Mouse (Mus musculus) midbrain, embryonic 13.5 days (tissue): ENCODE measurements around the gene Sctr. TPM values are rescaled to one million over a fixed set of nuclear protein-coding genes. Genes with fewer than 3 reads are reported as not detected.

ENCODE experiments used
- ATAC-seq: fragments of 200-750 bp; cut with Nextera tagmentation; 2 replicates; pipeline ENCODE4 v1.8.0; 2017; ENCODE audit warnings: mild to moderate bottlenecking, moderate TSS enrichment, moderate library complexity
- H3K27ac ChIP-seq: fragments of 300-500 bp; sonication (generic); 2 replicates; pipeline ENCODE4 v1.5.1; 2015; ENCODE audit warnings: inconsistent platforms, mild to moderate bottlenecking, moderate library complexity
- H3K27me3 ChIP-seq: fragments of 300-500 bp; sonication (generic); 2 replicates; pipeline ENCODE4 v1.6.1; 2015; ENCODE audit warnings: mild to moderate bottlenecking, inconsistent platforms
- H3K36me3 ChIP-seq: fragments of 300-500 bp; sonication (generic); 2 replicates; pipeline ENCODE4 v1.6.1; 2015; ENCODE audit warnings: mild to moderate bottlenecking, inconsistent platforms
- H3K4me1 ChIP-seq: fragments of 300-500 bp; sonication (generic); replicated peaks from 2 replicates; pipeline ENCODE4 v1.6.1; 2015; ENCODE audit warnings: inconsistent platforms
- H3K4me2 ChIP-seq: fragments of 300-500 bp; sonication (generic); replicated peaks from 2 replicates; pipeline ENCODE4 v1.6.1; 2015; ENCODE audit warnings: moderate library complexity, mild to moderate bottlenecking, inconsistent platforms
- H3K4me3 ChIP-seq: fragments of 300-500 bp; sonication (generic); replicated peaks from 2 replicates; pipeline ENCODE4 v1.5.1; 2015; ENCODE audit warnings: mild to moderate bottlenecking, inconsistent platforms
- H3K9ac ChIP-seq: fragments of 300-500 bp; sonication (generic); replicated peaks from 2 replicates; pipeline ENCODE4 v1.6.1; 2015; ENCODE audit warnings: mild to moderate bottlenecking, inconsistent platforms
- H3K9me3 ChIP-seq: fragments of 300-500 bp; sonication (generic); 2 replicates; pipeline ENCODE4 v1.6.1; 2016; ENCODE audit warnings: mild to moderate bottlenecking, inconsistent platforms
- WGBS: fragments of 180-500 bp; shearing (Covaris S2); methylation state at CpG from one replicate; pipeline ENCODE4 v1.1.7; 2015; 5-methylcytosine and 5-hydroxymethylcytosine counted together
- polyA plus RNA-seq: library from polyadenylated mRNA; unstranded; fragments of >200 nt; fragmentation: Nextera tagmentation; extraction: Ambion mirVana; gene quantifications from 2 replicates; pipeline ENCODE4 v1.2.1, GENCODE M21; 2015

Sctr gene
- 0.98 and 1.4 TPM in 2 replicates for polyA plus RNA-seq

DNA sequence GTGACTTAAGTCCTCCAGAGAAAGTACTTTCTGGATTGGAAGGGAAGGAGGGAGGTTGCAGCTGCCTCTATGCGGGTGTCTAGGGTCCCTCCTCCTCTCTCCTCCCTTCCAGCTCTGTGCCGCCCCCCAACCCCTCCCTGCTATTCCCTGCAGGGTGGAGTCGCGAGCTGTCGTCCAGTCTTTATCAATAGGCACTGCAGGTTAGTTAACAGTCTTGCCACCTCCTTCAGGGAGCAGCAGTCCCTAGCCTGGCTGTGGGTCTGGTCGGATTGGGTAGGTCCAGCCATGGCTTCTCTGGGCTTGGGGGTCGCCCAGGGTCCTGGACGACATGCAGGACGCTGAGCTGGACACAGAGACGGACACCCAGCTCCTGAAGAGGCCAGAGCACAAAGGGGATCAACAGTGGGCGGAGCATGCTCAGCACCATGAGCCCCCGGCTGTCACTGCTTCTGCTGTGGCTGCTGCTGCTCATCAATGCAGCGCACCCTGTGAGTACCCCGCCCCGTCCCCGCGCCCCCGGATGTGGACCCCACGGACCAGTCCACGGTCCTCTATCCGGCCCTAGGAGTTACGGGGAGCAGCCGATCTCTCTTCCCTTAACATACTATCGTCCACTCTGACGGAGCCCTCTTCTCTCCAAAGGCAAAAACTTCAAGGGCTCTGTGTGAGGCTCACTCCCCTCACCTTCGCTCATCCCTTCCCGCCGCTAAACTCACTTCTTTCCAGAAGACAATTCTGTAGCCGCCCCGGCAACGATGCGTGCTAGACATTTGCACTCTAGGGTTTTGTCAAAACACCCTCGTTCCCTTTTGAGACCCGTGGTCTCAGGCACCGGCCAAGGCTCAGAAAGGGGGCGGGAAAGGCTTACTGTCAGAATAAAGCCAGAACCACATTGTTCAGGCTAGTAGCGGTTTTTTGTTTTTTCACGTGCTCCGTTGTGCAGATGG is at the start of gene Sctr:
TSS of gene Sctr (plus strand) at position 51 of the 947 bp plus-strand sequence.
- peaks cover 26% of the 10 kb centered on the region for H3K27me3 ChIP-seq
- peak; percentile 85 for ATAC-seq
- WGBS: under 1% methylated on average over 39 of the region's 39 CpGs
- peaks cover 17% of the 10 kb centered on the region for H3K4me1 ChIP-seq
- peak within 1 kb of the TSS; percentile 49 for H3K4me3 ChIP-seq
- H3K4me2 ChIP-seq: peak within 1 kb of the TSS; percentile 86
- H3K9me3 ChIP-seq: no peaks in the 10 kb centered on the region
- H3K36me3 ChIP-seq: no peaks in the 10 kb centered on the region
- peak within 1 kb of the TSS; percentile 67 for H3K9ac ChIP-seq
- no peak within 1 kb of the TSS for H3K27ac ChIP-seq

DNA sequence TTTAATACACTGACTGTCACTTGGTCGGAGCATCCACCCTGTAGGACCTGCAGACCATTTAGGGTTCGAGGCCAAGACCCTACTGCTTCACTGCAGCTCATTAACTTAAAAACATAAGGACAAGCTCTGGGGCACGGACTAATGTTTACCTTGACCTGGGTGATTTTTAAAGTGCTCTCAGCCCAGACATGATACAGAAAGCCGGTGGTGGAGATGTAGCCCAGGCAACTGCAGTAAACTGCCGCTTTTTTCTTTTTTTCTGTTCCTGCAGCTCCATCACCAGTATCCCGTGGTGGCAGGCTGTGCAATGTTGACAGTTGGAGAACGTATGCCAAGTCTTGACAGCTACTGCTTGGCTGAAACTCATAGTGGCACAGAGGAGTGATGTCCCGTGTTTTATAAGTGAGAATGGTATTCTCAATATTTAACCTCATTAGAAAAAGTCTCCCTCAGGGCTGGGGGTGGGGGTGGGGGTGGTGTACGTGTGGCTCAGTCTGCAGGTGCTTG is 48.9 kb upstream of the Sctr start:
- H3K4me3 ChIP-seq: no peak overlapping the region
- H3K4me1 ChIP-seq: no peaks in the 10 kb centered on the region
- no peak overlapping the region for H3K27ac ChIP-seq
- no peaks in the 10 kb centered on the region for H3K27me3 ChIP-seq
- WGBS: 74% methylated on average over 9 of the region's 9 CpGs
- H3K36me3 ChIP-seq: no peaks in the 10 kb centered on the region
- H3K4me2 ChIP-seq: no peak overlapping the region
- no peak for ATAC-seq
- H3K9me3 ChIP-seq: no peaks in the 10 kb centered on the region
- no peak overlapping the region for H3K9ac ChIP-seq

DNA sequence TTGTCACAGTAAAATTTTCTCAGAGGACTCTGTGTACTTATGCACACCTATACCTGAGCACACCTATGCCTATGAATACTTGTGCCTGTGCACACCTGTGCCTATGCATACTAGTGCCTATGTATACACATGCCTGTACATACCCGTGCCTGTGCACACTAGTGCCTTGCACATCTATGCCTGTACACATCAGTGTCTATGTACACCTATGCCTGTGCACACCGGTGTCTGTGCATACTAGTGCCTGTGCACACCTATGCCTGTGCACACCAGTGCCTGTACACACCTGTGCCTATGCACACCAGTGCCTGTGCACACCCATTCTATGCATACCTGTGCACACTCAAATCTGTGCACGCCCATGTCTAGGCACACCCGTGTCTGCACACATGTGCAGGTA is 47.2 kb upstream of the Sctr start:
- H3K4me1 ChIP-seq: no peaks in the 10 kb centered on the region
- H3K27ac ChIP-seq: no peak overlapping the region
- H3K9ac ChIP-seq: no peak overlapping the region
- H3K9me3 ChIP-seq: no peaks in the 10 kb centered on the region
- H3K36me3 ChIP-seq: no peaks in the 10 kb centered on the region
- H3K27me3 ChIP-seq: no peaks in the 10 kb centered on the region
- peak; percentile 40; the same call in 1 of the 2 replicates for ATAC-seq
- no peak overlapping the region for H3K4me3 ChIP-seq
- WGBS: 93% methylated on average over 4 of the region's 4 CpGs
- no peak overlapping the region for H3K4me2 ChIP-seq

DNA sequence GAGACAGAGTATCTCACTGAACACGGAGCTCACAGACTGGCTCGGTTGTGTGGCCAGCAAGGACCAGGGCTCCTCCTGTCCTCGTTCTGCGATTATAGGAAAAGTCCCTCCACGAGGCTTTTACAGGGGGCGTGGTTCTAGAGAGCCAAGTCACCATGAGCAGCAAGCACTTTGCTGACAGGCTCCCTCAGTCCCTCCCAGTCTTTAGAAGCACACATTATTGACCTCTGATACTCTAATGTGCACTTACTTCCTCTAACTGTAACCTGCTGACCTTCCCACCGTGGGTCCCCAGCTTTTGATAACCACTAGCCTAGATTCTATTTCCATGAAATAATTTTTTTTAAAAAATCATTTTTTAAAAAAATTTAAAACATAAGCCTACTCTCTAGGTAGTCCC is 46.8 kb upstream of the Sctr start:
- Histone ChIP-seq H3K9me3 (no peaks in the 10 kb centered on the region), H3K4me3 (no peak overlapping the region), H3K27ac (no peak overlapping the region), H3K36me3 (no peaks in the 10 kb centered on the region), H3K4me1 (no peaks in the 10 kb centered on the region), H3K9ac (no peak overlapping the region), H3K4me2 (no peak overlapping the region), H3K27me3 (no peaks in the 10 kb centered on the region)
- 77% methylated on average over 7 of the region's 7 CpGs for WGBS
- ATAC-seq: no peak

DNA sequence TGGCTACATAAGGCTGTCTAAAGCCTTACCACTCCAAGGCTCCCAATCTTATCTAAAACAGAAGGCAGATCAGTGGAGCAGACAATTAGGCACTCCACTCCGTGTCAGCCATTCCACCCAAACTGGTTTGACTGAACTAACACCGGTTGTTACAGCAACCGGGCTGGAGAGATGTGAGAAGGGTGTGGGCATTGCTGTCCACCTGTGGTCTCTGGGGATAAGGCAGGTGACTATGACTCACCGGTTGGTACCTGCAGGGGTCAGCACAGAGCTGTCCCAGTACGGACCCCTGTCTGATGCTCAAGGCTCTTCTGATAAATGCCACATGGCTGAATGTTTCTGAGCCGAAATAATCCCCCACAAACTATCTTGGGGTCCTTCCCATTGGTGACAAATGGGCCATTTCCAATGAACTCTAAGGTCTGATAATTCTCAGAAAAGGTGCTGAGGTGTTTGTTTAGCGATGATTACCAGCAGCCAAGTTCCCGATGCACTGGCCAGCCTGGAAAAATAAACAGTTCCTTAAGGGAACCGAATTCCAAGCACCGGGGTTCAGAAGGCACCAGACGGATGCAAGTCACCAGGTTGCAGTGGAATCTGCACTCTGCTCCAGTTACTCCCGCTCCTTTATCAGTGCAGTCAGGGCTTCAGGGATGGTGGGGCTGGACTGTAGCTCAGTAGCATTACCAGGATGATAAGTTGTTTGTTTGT is 40.7 kb upstream of the Sctr start:
- H3K4me3 ChIP-seq: no peak overlapping the region
- no peak overlapping the region for H3K4me2 ChIP-seq
- 68% methylated on average over 12 of the region's 12 CpGs for WGBS
- no peak overlapping the region for H3K9ac ChIP-seq
- no peaks in the 10 kb centered on the region for H3K36me3 ChIP-seq
- no peaks in the 10 kb centered on the region for H3K9me3 ChIP-seq
- no peaks in the 10 kb centered on the region for H3K27me3 ChIP-seq
- H3K27ac ChIP-seq: no peak overlapping the region
- no peak for ATAC-seq
- H3K4me1 ChIP-seq: no peaks in the 10 kb centered on the region

DNA sequence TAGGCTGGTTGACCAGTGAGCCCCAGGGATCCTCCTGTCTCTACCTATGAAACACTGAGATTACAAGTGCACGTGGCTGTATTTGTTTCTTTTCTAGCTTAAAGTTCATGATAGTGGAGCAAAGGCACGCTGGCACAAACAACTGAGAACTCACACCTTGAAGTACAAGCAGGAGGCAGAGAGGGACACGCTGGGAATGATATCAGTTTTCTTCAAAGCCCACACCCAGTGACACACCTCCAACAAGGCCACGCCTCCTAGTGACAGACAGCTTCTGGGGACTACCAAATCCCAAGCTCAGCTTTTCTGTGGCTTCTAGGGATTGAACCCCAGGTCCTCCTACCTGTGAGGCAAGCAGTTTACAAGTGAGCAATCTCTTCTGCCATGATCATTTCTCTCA is 33.6 kb upstream of the Sctr start:
- no peak overlapping the region for H3K4me3 ChIP-seq
- no peak for ATAC-seq
- no peak overlapping the region for H3K4me2 ChIP-seq
- H3K27ac ChIP-seq: no peak overlapping the region
- 48% methylated on average over 4 of the region's 4 CpGs for WGBS
- H3K4me1 ChIP-seq: no peaks in the 10 kb centered on the region
- no peaks in the 10 kb centered on the region for H3K27me3 ChIP-seq
- H3K36me3 ChIP-seq: no peaks in the 10 kb centered on the region
- no peak overlapping the region for H3K9ac ChIP-seq
- H3K9me3 ChIP-seq: no peaks in the 10 kb centered on the region

DNA sequence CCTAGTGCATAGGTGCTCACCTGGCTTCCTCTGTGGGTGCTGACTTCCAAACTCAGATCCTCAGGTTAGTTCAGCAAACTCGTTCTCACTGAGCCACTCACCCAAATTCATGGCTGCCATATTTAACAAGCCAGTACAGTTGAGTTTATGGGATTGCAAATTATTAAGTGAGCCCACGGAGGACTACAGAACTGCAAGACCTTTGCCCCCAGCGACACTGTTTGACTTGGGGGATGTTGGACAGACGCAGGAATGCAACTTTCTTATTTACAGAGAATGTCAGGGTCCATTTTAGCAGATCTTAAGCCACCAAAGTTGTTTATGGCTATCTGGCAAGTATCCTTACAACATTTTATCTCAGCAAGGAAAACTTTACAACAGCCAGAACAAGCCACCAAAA is 31.6 kb upstream of the Sctr start:
- Histone ChIP-seq H3K36me3 (no peaks in the 10 kb centered on the region), H3K4me1 (no peaks in the 10 kb centered on the region), H3K4me3 (no peak overlapping the region), H3K27me3 (no peaks in the 10 kb centered on the region), H3K9me3 (peaks cover 2% of the 10 kb centered on the region; the same call in 1 of the 2 replicates), H3K27ac (no peak overlapping the region), H3K9ac (no peak overlapping the region), H3K4me2 (no peak overlapping the region)
- WGBS: 81% methylated on average over 4 of the region's 4 CpGs
- no peak for ATAC-seq

DNA sequence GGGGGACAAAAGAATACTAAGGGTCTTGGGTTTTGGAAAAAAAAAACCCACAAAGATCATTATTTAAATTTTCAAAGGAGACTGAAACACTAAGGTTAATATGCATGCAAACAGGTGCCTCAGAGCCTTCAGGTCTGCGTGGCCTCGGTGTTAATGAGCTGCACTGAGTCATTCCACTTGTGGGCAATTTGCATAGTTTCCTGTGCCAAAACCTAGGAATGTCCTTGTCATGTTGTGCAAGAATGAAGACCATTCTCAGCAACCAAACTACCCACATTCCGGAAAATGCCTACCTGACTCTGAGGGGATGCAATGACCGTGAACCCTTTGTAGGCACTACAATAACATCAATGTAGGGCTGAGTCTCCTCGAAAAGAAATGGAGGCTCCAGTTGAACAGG is 20.1 kb upstream of the Sctr start:
- WGBS: 82% methylated on average over 5 of the region's 5 CpGs

DNA sequence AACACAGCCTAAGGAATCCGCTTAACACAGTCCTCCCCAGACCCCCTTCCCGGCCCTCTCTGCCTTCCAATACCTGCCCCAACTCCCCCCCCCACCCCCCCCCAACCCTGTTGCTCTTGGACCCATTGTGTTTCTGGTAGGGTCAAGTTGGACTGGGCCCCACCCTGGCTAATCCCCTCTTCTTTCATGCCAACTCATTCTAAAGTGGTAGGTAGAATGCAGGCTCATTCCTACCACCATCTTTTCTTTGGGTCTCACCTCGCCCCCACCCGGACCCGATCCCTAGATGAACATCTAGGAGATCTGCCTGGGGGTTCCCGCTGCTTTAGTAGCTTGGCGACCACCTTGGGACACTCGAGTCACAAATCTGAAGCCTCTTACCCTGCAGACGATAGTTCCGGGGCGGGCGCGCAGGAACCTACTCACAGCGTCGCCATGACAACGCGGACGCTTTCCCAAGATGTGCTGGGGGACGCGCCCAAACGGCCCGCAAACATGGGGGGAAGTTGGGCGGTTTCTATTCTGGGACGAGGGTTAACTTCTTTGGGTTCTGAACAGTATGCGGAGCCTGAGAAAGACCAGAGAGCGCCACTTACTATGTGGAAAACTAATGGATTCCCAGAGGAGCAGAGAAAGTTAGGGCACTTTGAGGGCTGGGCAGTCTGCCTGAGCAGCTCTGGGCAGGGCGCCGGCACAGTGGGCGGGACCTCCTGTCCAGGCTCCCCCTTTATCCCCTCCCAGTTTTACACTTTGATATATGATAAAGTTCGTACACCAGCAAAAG is 9.7 kb upstream of the Sctr start, which contains the start of gene Cfap221:
TSS of gene Cfap221 (minus strand) at position 437 of the 784 bp plus-strand sequence.
- Histone ChIP-seq H3K36me3 (no peaks in the 10 kb centered on the region), H3K27me3 (no peaks in the 10 kb centered on the region), H3K9ac (no peak within 1 kb of the TSS; the same call in 1 of the 2 replicates), H3K9me3 (no peaks in the 10 kb centered on the region), H3K27ac (no peak within 1 kb of the TSS), H3K4me2 (peak within 1 kb of the TSS; percentile 66), H3K4me3 (peak within 1 kb of the TSS; percentile 39), H3K4me1 (peaks cover 7% of the 10 kb centered on the region)
- peak; percentile 88 for ATAC-seq
- WGBS: 4% methylated on average over 30 of the region's 30 CpGs

More for the DNA sequence above, 20.1 kb upstream of the Sctr start:
- H3K27ac ChIP-seq: no peak overlapping the region
- no peaks in the 10 kb centered on the region for H3K27me3 ChIP-seq
- no peaks in the 10 kb centered on the region for H3K9me3 ChIP-seq
- no peak overlapping the region for H3K4me2 ChIP-seq
- no peak for ATAC-seq
- no peak overlapping the region for H3K9ac ChIP-seq
- no peak overlapping the region for H3K4me3 ChIP-seq
- H3K36me3 ChIP-seq: no peaks in the 10 kb centered on the region
- no peaks in the 10 kb centered on the region for H3K4me1 ChIP-seq

DNA sequence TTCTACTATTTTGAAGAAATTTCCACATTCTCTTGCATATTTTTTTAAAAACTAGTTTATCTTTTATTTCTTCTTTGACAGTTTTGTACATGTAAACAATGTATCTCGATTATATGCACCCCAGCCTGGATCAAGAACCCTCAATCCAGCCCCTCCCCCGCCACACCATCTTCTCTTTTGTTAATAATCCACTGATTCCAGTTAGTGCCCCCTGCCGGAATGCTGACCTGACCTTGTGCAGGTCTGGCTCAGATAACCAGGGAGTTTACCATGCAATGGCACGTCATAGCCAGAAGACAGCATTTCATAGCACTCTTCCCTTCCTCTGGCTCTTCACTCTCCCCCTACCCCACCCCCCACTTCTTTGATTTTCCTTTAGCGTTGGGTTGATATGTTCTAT is 9.1 kb upstream of the Sctr start:
- H3K9ac ChIP-seq: no peak overlapping the region
- 30% methylated on average over 5 of the region's 5 CpGs for WGBS
- no peaks in the 10 kb centered on the region for H3K27me3 ChIP-seq
- H3K4me1 ChIP-seq: peaks cover 7% of the 10 kb centered on the region
- H3K36me3 ChIP-seq: no peaks in the 10 kb centered on the region
- ATAC-seq: no peak
- H3K9me3 ChIP-seq: no peaks in the 10 kb centered on the region
- no peak overlapping the region for H3K27ac ChIP-seq
- H3K4me2 ChIP-seq: peak overlapping the region; percentile 66
- no peak overlapping the region for H3K4me3 ChIP-seq

DNA sequence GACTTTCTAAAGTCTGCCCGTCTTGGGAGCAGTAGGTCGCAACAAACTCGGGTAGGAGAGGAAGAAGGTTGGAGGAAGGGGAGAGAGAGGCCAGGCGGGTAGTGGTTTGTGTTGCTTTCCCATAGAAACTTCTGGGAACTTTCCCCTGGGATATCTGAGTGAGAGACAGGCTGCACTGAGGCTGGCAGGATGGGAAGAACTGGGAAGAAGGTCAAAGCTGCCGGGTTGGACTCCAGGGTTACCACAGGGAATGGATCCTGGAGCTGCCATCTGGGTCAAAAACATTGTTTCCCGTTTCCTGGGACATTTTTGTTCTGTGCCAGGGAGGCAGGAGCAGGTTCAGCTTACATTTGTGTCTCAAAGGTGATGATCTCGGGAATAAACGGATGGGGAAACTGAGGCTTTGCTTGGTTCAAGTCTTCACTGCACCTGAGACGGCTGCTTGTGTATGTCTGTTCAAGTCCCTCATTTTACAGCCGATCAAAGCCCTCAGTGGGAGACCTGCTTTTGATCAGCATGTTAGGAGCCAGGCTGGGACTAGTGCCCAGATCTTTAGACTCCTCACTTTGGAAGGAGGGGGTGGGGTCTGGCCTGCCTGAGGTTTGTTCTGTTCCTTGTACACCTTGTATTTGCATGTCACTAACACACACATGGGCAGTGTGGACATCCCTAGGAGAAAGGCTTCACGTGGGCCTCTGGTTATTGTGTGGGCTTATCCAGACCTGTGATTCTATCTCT is 1.3 kb downstream of the Sctr start:
- WGBS: 25% methylated on average over 11 of the region's 11 CpGs

More for the DNA sequence above, 1.3 kb downstream of the Sctr start:
- Histone ChIP-seq H3K27me3 (peaks cover 26% of the 10 kb centered on the region), H3K9ac (peak overlapping the region; percentile 67; the same call in 1 of the 2 replicates), H3K36me3 (no peaks in the 10 kb centered on the region), H3K4me3 (peak overlapping the region; percentile 49), H3K27ac (no peak overlapping the region), H3K4me1 (peaks cover 17% of the 10 kb centered on the region), H3K9me3 (no peaks in the 10 kb centered on the region), H3K4me2 (peak overlapping the region; percentile 86)
- no peak for ATAC-seq
